Mouse (Mus musculus) lung, postnatal 25 days (tissue): Measurements from ENCODE around the gene Cyp3a25.
"Not testable (repeated sequence)": the region's sequence is repeated elsewhere in the genome, so short reads cannot be mapped to it uniquely, and the experiment has no call there.

ENCODE experiments used
- DNase-seq: peaks from one replicate; pipeline ENCODE4 v3.0.0; 2022; ENCODE audit warnings: low spot score

Gene Cyp3a25

GRCm38 (mm10) chr5:146009509-146009908 is at the start of gene Cyp3a25:
Gene Cyp3a25 (minus strand): TSS chr5:146009618.
- DNase-seq: not testable (repeated sequence)

- DNase-seq: no peak
These were observed 11.7 kb upstream of the Cyp3a25 start for GRCm38 (mm10) chr5:146021136-146021535.

- DNase-seq: no peak
These were observed 8.9 kb upstream of the Cyp3a25 start for GRCm38 (mm10) chr5:146018275-146018674.

- no peak for DNase-seq
These were observed 1.8 kb upstream of the Cyp3a25 start for GRCm38 (mm10) chr5:146011251-146011650.

- no peak for DNase-seq
These were observed 42.3 kb downstream of the Cyp3a25 start for GRCm38 (mm10) chr5:145967080-145967479.
